In the genomic region with DNA sequence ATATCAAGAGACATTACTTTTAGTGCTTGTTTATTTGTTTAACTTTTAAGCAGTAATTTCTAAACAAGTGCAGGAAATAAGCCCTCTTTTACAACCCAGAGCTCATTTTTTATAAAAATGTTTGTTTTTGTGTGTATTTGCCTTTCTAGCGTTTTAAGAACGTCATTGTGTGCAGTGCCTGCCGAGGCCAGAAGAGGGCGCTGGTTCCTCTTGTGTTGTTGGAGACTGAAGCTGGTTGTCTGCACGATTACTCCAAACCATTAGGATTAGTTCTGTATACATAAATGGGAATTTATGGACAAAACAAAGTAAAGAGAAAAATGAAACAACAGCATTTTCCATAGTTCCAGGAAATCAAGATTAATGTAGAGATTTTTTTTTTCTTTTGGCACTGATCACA, we compare ENCODE assay signal across 9 mouse cellular contexts. TPM values are rescaled to one million over a fixed set of nuclear protein-coding genes. Genes with fewer than 3 reads are reported as not detected.
A peak's percentile ranks its signal among the peaks of the same experiment; 100 is the strongest.
DNase-seq lines count a peak whose midpoint lies in the region; ATAC-seq and TF ChIP-seq lines count a peak whose summit lies in the region.
"Had no signal": no experiment of that assay in that cellular context is flagged by ENCODE, and none has a peak within 500 bp of the region (broad histone marks: within the 10 kb centered on the region; RNA-seq: fewer than 3 reads in every experiment).

No protein-coding gene starts in this region.

- no peaks in the 10 kb centered on the region for H3K9me3 ChIP-seq in heart, postnatal 0 days (replicated peaks; ENCODE audit: control insufficient read depth, low read length)
- no peaks in the 10 kb centered on the region for H3K9me3 ChIP-seq in stomach, postnatal 0 days (ENCODE audit: control insufficient read depth, low read length)

- peaks cover 8% of the 10 kb centered on the region for H3K4me1 ChIP-seq in heart, postnatal 0 days (ENCODE audit: control insufficient read depth, insufficient read depth)
- peaks cover 3% of the 10 kb centered on the region; the same call in 1 of the 2 replicates for H3K4me1 ChIP-seq in spleen, adult 2 months (ENCODE audit: control insufficient read depth, insufficient read depth, insufficient read length)
- H3K4me1 ChIP-seq in stomach, postnatal 0 days (replicated peaks; ENCODE audit: control insufficient read depth, insufficient read depth) = no peaks in the 10 kb centered on the region

- TF ChIP-seq EP300 in heart, postnatal 0 days (IDR thresholded peaks at IDR 0.05; ENCODE audit: low read depth) = no peak
- no peak for TF ChIP-seq EP300 in stomach, postnatal 0 days (optimal IDR thresholded peaks at IDR 0.05)

- H3K36me3 ChIP-seq in heart, postnatal 0 days (replicated peaks; ENCODE audit: control insufficient read depth, insufficient read depth, low read length) = peaks cover 50% of the 10 kb centered on the region
- peaks cover 25% of the 10 kb centered on the region for H3K36me3 ChIP-seq in spleen, adult 2 months (ENCODE audit: control insufficient read depth, insufficient read depth, low read length)
- peaks cover 7% of the 10 kb centered on the region for H3K36me3 ChIP-seq in stomach, postnatal 0 days (ENCODE audit: control insufficient read depth, insufficient read depth, low read length)

- DNase-seq in heart, postnatal 0 days (ENCODE audit: low spot score) = no peak
- no peak for DNase-seq in heart, postnatal 4 days
- DNase-seq in spleen, adult 2 months (ENCODE audit: low read depth in 1 of 2, low spot score in 2 of 2) = no peak
- no peak for DNase-seq in spleen, adult 18-20 months
- peak; percentile 16 for DNase-seq in c-Kit-positive CD71-negative TER-119-negative erythroid progenitor cells, embryonic 14.5 days (ENCODE audit: low read depth)
- no peak for DNase-seq in stomach, postnatal 0 days (ENCODE audit: low spot score)
- DNase-seq in right cerebral cortex, postnatal 25 days = no peak
- no peak for DNase-seq in ovary, postnatal 36 days (ENCODE audit: low spot score)
- DNase-seq: right cerebral cortex, postnatal 14 days had no signal

- WGBS in heart, postnatal 0 days = 71% methylated on average over 5 of the region's 5 CpGs
- WGBS in spleen, adult 2 months = 79% methylated on average over 5 of the region's 5 CpGs
- 69% methylated on average over 5 of the region's 5 CpGs for WGBS in stomach, postnatal 0 days

- H3K4me2 ChIP-seq in heart, postnatal 0 days (ENCODE audit: low read depth, low read length) = no peak overlapping the region
- no peak overlapping the region for H3K4me2 ChIP-seq in stomach, postnatal 0 days (replicated peaks; ENCODE audit: low read depth)

- no peaks in the 10 kb centered on the region for H3K27me3 ChIP-seq in heart, postnatal 0 days (ENCODE audit: control insufficient read depth, insufficient read depth, low read length)
- H3K27me3 ChIP-seq in spleen, adult 2 months (ENCODE audit: control insufficient read depth, insufficient read depth, low read length) = no peaks in the 10 kb centered on the region
- no peaks in the 10 kb centered on the region for H3K27me3 ChIP-seq in stomach, postnatal 0 days (ENCODE audit: control insufficient read depth, insufficient read depth, low read length)

- H3K9ac ChIP-seq in heart, postnatal 0 days (replicated peaks; ENCODE audit: low read depth, low read length) = no peak overlapping the region
- no peak overlapping the region for H3K9ac ChIP-seq in stomach, postnatal 0 days (ENCODE audit: low read length)

- no peak overlapping the region for H3K4me3 ChIP-seq in heart, postnatal 0 days (ENCODE audit: low read depth, low read length)
- H3K4me3 ChIP-seq in spleen, adult 2 months (ENCODE audit: extremely low read depth, insufficient read depth, insufficient read length) = no peak overlapping the region
- no peak overlapping the region for H3K4me3 ChIP-seq in stomach, postnatal 0 days (ENCODE audit: low read depth, low read length)

- no peak for TF ChIP-seq POLR2A in spleen, adult 2 months (IDR thresholded peaks at IDR 0.05; ENCODE audit: low read depth, low read length)

- H3K27ac ChIP-seq in heart, postnatal 0 days (ENCODE audit: low read depth) = no peak overlapping the region
- H3K27ac ChIP-seq in spleen, adult 2 months (ENCODE audit: insufficient read depth, low read length) = no peak overlapping the region
- no peak overlapping the region for H3K27ac ChIP-seq in stomach, postnatal 0 days (replicated peaks)

- no peak for ATAC-seq in heart, postnatal 0 days (ENCODE audit: insufficient read depth, low read depth)
- ATAC-seq in stomach, postnatal 0 days (ENCODE audit: low FRiP score, low TSS enrichment) = no peak

- TF ChIP-seq CTCF in heart, postnatal 0 days (IDR thresholded peaks at IDR 0.05; ENCODE audit: low read depth) = peak; percentile 32
- TF ChIP-seq CTCF in spleen, adult 2 months (IDR thresholded peaks at IDR 0.05; ENCODE audit: extremely low read depth, insufficient read depth, insufficient read length, insufficient replicate concordance) = peak; percentile 28; the same call in 1 of the 2 replicates
- peak; percentile 65 for TF ChIP-seq CTCF in stomach, postnatal 0 days (IDR thresholded peaks at IDR 0.05; ENCODE audit: low read depth)

RNA-seq across cellular contexts. Expression of a gene that starts 5.3 kb away (rescaled TPM):
- 11.9 and 17.2 TPM in 2 replicates for total RNA-seq in heart, postnatal 0 days (2014; rRNA removed; ENCODE audit: low replicate concordance)
- 15.9 and 16.0 TPM in 2 replicates for polyA plus RNA-seq in heart, postnatal 0 days (2015; fragmentation: Nextera tagmentation; extraction: Ambion mirVana)
- total RNA-seq in heart, postnatal 4 days (2021) = 10 to 100 TPM; 22.4 to 23.8 TPM
- 12.9 and 13.8 TPM in 2 replicates for polyA plus RNA-seq in spleen, adult 2 months (2012; rRNA removed)
- polyA plus RNA-seq in stomach, postnatal 0 days (2015; fragmentation: Nextera tagmentation; extraction: Ambion mirVana) = 18.3 and 21.0 TPM in 2 replicates

RNA-seq across cellular contexts. Expression of a gene that starts 26.7 kb away (rescaled TPM):
- 7.4 and 8.0 TPM in 2 replicates for total RNA-seq in heart, postnatal 0 days (2014; rRNA removed; ENCODE audit: low replicate concordance)
- 10.1 and 10.6 TPM in 2 replicates for polyA plus RNA-seq in heart, postnatal 0 days (2015; fragmentation: Nextera tagmentation; extraction: Ambion mirVana)
- 1 to 10 TPM; 4.4 to 7.0 TPM for total RNA-seq in heart, postnatal 4 days (2021)
- 12.0 and 21.0 TPM in 2 replicates for polyA plus RNA-seq in spleen, adult 2 months (2012; rRNA removed)
- 28.2 and 29.7 TPM in 2 replicates for polyA plus RNA-seq in stomach, postnatal 0 days (2015; fragmentation: Nextera tagmentation; extraction: Ambion mirVana)

RNA-seq across cellular contexts. Expression of a gene that starts 47.4 kb away (rescaled TPM):
- total RNA-seq in heart, postnatal 0 days (2014; rRNA removed; ENCODE audit: low replicate concordance) = 0.04 TPM in 1 of 2 replicates, not detected in the other
- 0.03 and 0.07 TPM in 2 replicates for polyA plus RNA-seq in heart, postnatal 0 days (2015; fragmentation: Nextera tagmentation; extraction: Ambion mirVana)
- total RNA-seq in heart, postnatal 4 days (2021) = not detected
- polyA plus RNA-seq in spleen, adult 2 months (2012; rRNA removed) = 0.92 and 1.1 TPM in 2 replicates
- 0.25 TPM in 2 replicates for polyA plus RNA-seq in stomach, postnatal 0 days (2015; fragmentation: Nextera tagmentation; extraction: Ambion mirVana)

RNA-seq across cellular contexts. Expression of a gene that starts 51.1 kb away (rescaled TPM):
- 50.0 and 56.3 TPM in 2 replicates for total RNA-seq in heart, postnatal 0 days (2014; rRNA removed; ENCODE audit: low replicate concordance)
- 33.5 and 36.7 TPM in 2 replicates for polyA plus RNA-seq in heart, postnatal 0 days (2015; fragmentation: Nextera tagmentation; extraction: Ambion mirVana)
- total RNA-seq in heart, postnatal 4 days (2021) = 100 to 1,000 TPM; 101 to 103 TPM
- polyA plus RNA-seq in spleen, adult 2 months (2012; rRNA removed) = 21.3 and 25.3 TPM in 2 replicates
- polyA plus RNA-seq in stomach, postnatal 0 days (2015; fragmentation: Nextera tagmentation; extraction: Ambion mirVana) = 18.2 and 18.7 TPM in 2 replicates
